Mouse (Mus musculus): Measurements from ENCODE around the gene Gm28035. TPM values are rescaled to one million over a fixed set of nuclear protein-coding genes. Genes with fewer than 3 reads are reported as not detected.
A peak's percentile ranks its signal among the peaks of the same experiment; 100 is the strongest.

Gm28035 gene
- total and polyA plus RNA-seq, 2 experiments from 2014 or later, result 0.12 to 13.9 TPM

DNA sequence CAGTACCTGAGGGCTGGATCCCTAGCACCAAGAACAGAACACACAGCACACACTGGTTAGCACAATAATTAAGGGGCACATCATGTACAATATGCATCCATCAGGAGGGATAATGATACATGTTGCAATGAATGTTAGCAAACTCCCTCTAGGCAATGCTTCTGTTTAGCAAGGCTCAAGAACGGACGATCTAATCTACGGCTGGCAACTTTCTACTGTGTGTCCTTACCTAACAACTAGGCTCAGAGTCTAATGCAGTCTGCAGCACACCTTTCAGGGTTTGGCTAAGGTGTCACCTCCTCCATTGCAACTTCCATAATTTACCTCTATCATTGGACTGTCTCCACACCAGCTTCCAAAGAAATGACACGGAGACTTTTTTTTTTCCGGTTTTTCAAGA lies 24.1 kb upstream of the Gm28035 start:
- H3K4me3 ChIP-seq (ENCODE audit: low read depth, low read length), result no peak overlapping the region
- 90% methylated on average over 5 of the region's 5 CpGs for WGBS
- TF ChIP-seq CTCF (IDR thresholded peaks at IDR 0.05; ENCODE audit: low read depth), result no peak
- TF ChIP-seq EP300 (IDR thresholded peaks at IDR 0.05; ENCODE audit: low read depth), result no peak
- H3K9me3 ChIP-seq (replicated peaks; ENCODE audit: control insufficient read depth, low read length), result no peaks in the 10 kb centered on the region
- no peaks in the 10 kb centered on the region for H3K27me3 ChIP-seq (ENCODE audit: control insufficient read depth, insufficient read depth, low read length)
- no peak overlapping the region for H3K27ac ChIP-seq (ENCODE audit: low read depth)
- H3K9ac ChIP-seq (replicated peaks; ENCODE audit: low read depth, low read length), result no peak overlapping the region
- DNase-seq (ENCODE audit: low spot score) (no peak), ATAC-seq (ENCODE audit: insufficient read depth, low read depth) (no peak)
- no peaks in the 10 kb centered on the region for H3K36me3 ChIP-seq (replicated peaks; ENCODE audit: control insufficient read depth, insufficient read depth, low read length)
- no peak overlapping the region for H3K4me2 ChIP-seq (ENCODE audit: low read depth, low read length)
- no peaks in the 10 kb centered on the region for H3K4me1 ChIP-seq (ENCODE audit: control insufficient read depth, insufficient read depth)

DNA sequence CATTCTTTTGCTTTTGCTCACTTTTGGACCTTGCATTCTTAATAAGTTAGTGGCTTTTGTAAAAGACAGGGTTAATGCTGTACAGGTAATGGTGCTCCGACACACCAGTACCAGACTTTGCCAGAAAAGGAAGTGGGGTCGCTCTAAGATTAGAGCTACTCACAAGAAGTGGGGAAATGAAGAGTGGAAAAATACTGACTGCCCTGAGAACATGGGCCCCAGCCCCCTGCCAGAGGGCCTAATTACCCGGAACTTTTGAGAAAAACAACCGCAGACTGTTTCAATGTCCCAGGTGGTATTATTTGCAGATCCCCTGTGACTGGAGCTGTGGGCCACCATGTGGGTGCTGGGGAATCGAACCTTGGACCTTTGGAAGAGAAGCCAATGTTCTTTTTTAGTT lies 4.8 kb upstream of the Gm28035 start:
- Histone ChIP-seq H3K4me3 (ENCODE audit: low read depth, low read length) (no peak overlapping the region), H3K27me3 (ENCODE audit: control insufficient read depth, insufficient read depth, low read length) (no peaks in the 10 kb centered on the region), H3K4me1 (ENCODE audit: control insufficient read depth, insufficient read depth) (peaks cover 25% of the 10 kb centered on the region), H3K27ac (ENCODE audit: low read depth) (no peak overlapping the region), H3K36me3 (replicated peaks; ENCODE audit: control insufficient read depth, insufficient read depth, low read length) (peaks cover 5% of the 10 kb centered on the region), H3K9me3 (replicated peaks; ENCODE audit: control insufficient read depth, low read length) (no peaks in the 10 kb centered on the region), H3K9ac (replicated peaks; ENCODE audit: low read depth, low read length) (no peak overlapping the region), H3K4me2 (ENCODE audit: low read depth, low read length) (no peak overlapping the region)
- DNase-seq (ENCODE audit: low spot score), result no peak
- WGBS, result 79% methylated on average over 5 of the region's 5 CpGs
- TF ChIP-seq EP300 (IDR thresholded peaks at IDR 0.05; ENCODE audit: low read depth) (no peak), CTCF (IDR thresholded peaks at IDR 0.05; ENCODE audit: low read depth) (no peak)
- no peak for ATAC-seq (ENCODE audit: insufficient read depth, low read depth)

DNA sequence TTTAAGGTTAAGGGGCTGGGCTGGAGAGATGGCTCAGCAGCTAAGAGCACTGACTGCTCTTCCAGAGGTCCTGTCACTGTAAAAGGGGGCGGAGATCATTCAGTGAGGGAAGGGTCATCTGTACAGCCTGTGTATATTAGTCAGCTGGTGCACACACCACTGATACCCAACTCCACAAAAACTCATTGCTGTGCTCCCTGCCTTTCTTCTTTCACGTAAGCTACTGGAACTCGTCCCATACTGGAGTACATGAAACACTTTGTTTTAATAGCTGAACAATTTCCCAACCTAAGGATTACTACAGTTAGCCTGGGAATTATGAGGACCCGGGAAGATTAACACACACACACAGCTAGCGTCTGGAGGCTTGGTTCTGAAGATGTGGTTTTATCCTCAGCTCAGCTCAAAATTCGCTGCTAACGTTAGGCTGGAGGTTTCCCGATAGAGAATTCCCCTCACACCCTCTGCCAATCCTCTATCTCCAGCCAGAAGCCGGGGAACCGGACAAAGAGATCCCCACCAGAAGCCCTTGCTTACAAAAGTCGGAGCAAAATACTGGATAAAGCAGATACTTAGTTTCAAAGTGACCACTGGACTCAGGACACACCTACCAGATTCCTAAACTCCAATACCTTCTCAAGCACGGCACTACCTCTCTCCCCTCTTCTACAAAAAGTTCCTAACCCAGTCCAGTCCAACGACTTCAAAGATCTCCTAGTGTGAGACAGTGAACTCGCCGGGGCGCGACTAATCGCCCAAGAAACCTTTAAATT lies 3.8 kb upstream of the Gm28035 start:
- Histone ChIP-seq H3K4me1 (ENCODE audit: control insufficient read depth, insufficient read depth) (peaks cover 33% of the 10 kb centered on the region), H3K4me3 (ENCODE audit: low read depth, low read length) (peak overlapping the region; percentile 78), H3K9ac (replicated peaks; ENCODE audit: low read depth, low read length) (peak overlapping the region; percentile 64), H3K27me3 (ENCODE audit: control insufficient read depth, insufficient read depth, low read length) (no peaks in the 10 kb centered on the region), H3K36me3 (replicated peaks; ENCODE audit: control insufficient read depth, insufficient read depth, low read length) (peaks cover 15% of the 10 kb centered on the region), H3K4me2 (ENCODE audit: low read depth, low read length) (peak overlapping the region; percentile 74), H3K27ac (ENCODE audit: low read depth) (peak overlapping the region; percentile 90), H3K9me3 (replicated peaks; ENCODE audit: control insufficient read depth, low read length) (no peaks in the 10 kb centered on the region)
- 2% methylated on average over 18 of the region's 18 CpGs for WGBS
- TF ChIP-seq CTCF (IDR thresholded peaks at IDR 0.05; ENCODE audit: low read depth) (no peak), EP300 (IDR thresholded peaks at IDR 0.05; ENCODE audit: low read depth) (no peak)
- DNase-seq (ENCODE audit: low spot score), result no peak
- ATAC-seq (ENCODE audit: insufficient read depth, low read depth), result no peak

DNA sequence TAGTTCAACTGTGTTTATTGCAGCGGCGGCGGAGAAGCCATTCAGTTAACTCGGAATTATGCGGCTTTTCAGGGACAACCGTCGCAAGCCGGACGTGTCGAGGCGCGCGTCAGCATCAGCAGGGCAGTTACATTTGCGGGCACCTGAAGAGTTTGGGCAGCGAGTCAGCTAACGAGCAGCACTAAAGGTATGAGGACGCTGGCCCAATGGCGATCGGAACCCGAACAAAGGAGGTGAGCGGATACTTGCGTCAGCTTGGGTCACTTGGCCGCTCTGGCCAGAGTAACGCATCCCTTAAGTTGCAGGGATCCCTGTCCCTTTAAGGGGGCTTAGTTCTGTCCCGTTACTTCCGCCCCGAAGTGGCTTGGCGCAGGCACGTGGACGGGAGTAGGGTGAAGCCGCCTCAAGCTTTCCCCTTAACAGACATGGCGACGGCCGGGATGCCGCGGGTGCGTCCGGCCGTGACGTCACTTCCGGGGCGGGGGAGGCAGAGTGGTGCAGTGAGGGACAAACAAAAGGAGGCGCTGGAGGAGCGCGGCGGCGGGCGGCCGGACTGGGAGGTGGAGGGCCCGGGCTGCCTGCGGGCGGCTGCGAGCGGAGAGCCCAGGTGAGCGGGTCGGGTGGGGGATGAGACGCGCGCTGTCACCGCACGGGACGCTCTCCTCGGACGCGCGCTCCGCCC lies 3.0 kb upstream of the Gm28035 start, which contains the start of gene Lrrc8a:
Lrrc8a (plus strand) TSS at position 517 of the 682 bp plus-strand sequence.
- H3K27ac ChIP-seq (ENCODE audit: low read depth), result peak within 1 kb of the TSS; percentile 90
- DNase-seq (ENCODE audit: low spot score) (peak; percentile 99), ATAC-seq (ENCODE audit: insufficient read depth, low read depth) (peak; percentile 94)
- H3K4me2 ChIP-seq (ENCODE audit: low read depth, low read length), result peak within 1 kb of the TSS; percentile 95
- no peaks in the 10 kb centered on the region for H3K27me3 ChIP-seq (ENCODE audit: control insufficient read depth, insufficient read depth, low read length)
- peaks cover 40% of the 10 kb centered on the region for H3K4me1 ChIP-seq (ENCODE audit: control insufficient read depth, insufficient read depth)
- H3K9ac ChIP-seq (replicated peaks; ENCODE audit: low read depth, low read length), result peak within 1 kb of the TSS; percentile 87
- H3K9me3 ChIP-seq (replicated peaks; ENCODE audit: control insufficient read depth, low read length), result no peaks in the 10 kb centered on the region
- TF ChIP-seq EP300 (IDR thresholded peaks at IDR 0.05; ENCODE audit: low read depth) (peak; percentile 93; the same call in 1 of the 2 replicates), CTCF (IDR thresholded peaks at IDR 0.05; ENCODE audit: low read depth) (peak; percentile 38)
- peak within 1 kb of the TSS; percentile 78 for H3K4me3 ChIP-seq (ENCODE audit: low read depth, low read length)
- peaks cover 16% of the 10 kb centered on the region for H3K36me3 ChIP-seq (replicated peaks; ENCODE audit: control insufficient read depth, insufficient read depth, low read length)
- under 1% methylated on average over 48 of the region's 67 CpGs for WGBS

DNA sequence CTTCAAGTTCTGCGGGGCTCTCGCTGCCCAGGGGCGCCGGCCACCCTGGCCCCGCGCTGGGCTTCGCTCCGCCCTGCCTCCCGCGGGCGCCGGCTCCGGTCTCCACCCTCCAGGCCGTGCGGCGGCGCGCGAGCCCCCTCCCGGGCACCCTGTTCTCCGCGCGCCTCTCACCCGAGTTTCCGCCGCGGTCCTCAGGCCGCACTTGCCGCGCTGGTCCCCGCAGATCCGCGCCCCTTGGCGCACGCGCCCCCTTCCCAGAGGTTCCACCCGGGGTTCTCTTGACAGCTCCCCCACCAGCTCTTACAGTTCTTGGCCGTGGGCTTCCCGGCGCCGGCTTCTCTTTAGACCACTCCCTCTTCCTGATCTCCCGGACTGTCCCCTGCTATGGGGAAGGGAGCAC lies 2.5 kb upstream of the Gm28035 start:
- Histone ChIP-seq H3K9ac (replicated peaks; ENCODE audit: low read depth, low read length) (peak overlapping the region; percentile 87), H3K27me3 (ENCODE audit: control insufficient read depth, insufficient read depth, low read length) (no peaks in the 10 kb centered on the region), H3K36me3 (replicated peaks; ENCODE audit: control insufficient read depth, insufficient read depth, low read length) (peaks cover 16% of the 10 kb centered on the region), H3K27ac (ENCODE audit: low read depth) (peak overlapping the region; percentile 90), H3K4me1 (ENCODE audit: control insufficient read depth, insufficient read depth) (peaks cover 44% of the 10 kb centered on the region), H3K9me3 (replicated peaks; ENCODE audit: control insufficient read depth, low read length) (no peaks in the 10 kb centered on the region), H3K4me3 (ENCODE audit: low read depth, low read length) (peak overlapping the region; percentile 78), H3K4me2 (ENCODE audit: low read depth, low read length) (peak overlapping the region; percentile 95)
- DNase-seq (ENCODE audit: low spot score), result peak; percentile 58
- TF ChIP-seq CTCF (IDR thresholded peaks at IDR 0.05; ENCODE audit: low read depth), result no peak
- no peak for TF ChIP-seq EP300 (IDR thresholded peaks at IDR 0.05; ENCODE audit: low read depth)
- ATAC-seq (ENCODE audit: insufficient read depth, low read depth), result peak; percentile 73
- under 1% methylated on average over 26 of the region's 42 CpGs for WGBS

Data from heart, postnatal 0 days (tissue).